Mouse (Mus musculus) CD4-positive, CD25-positive, alpha-beta regulatory T cell, adult 9 weeks (primary cell): ENCODE data around the gene Obox7. TPM values are rescaled to one million over a fixed set of nuclear protein-coding genes. Genes with fewer than 3 reads are reported as not detected.

Experiments
- polyA plus RNA-seq: library from polyadenylated mRNA; unstranded; fragments of 100-300 nt; shearing (Covaris generic); gene quantifications from one replicate; pipeline ENCODE4 v1.2.1, GENCODE M21; 2017

The Obox7 gene
- not detected for polyA plus RNA-seq

DNA sequence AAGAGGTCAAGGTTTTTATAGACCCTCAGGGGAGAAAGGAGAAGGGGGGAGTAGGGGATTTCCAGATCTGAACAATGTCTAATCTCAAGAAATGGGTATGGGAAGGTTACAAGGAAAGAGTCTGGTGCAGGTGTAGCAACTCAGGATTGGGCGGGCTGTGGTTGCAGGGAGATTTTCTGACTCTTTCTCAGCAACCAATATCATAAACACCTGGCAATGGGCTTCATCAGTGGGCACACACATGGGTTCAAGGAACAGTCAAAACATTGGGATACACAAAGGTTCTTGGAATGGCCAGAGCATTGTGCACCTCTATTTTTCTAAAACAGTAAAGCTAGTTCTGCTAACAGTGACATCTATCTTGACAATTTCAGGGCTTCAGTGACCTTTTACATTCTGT, at the start of gene Obox7:
Gene Obox7, plus strand, starts transcription at position 301 of the 400 bp plus-strand sequence.

Other genes starting within 250 kb of the Obox7 start
- gene Sult2a8, start 212.7 kb upstream of the Obox7 start, polyA plus RNA-seq, result not detected
- gene Sult2a7, start 165.3 kb upstream of the Obox7 start, polyA plus RNA-seq, result not detected
- gene Vmn1r90, start 96.0 kb upstream of the Obox7 start, polyA plus RNA-seq, result not detected